ENCODE assay signal across 19 mouse cellular contexts in the genomic region with DNA sequence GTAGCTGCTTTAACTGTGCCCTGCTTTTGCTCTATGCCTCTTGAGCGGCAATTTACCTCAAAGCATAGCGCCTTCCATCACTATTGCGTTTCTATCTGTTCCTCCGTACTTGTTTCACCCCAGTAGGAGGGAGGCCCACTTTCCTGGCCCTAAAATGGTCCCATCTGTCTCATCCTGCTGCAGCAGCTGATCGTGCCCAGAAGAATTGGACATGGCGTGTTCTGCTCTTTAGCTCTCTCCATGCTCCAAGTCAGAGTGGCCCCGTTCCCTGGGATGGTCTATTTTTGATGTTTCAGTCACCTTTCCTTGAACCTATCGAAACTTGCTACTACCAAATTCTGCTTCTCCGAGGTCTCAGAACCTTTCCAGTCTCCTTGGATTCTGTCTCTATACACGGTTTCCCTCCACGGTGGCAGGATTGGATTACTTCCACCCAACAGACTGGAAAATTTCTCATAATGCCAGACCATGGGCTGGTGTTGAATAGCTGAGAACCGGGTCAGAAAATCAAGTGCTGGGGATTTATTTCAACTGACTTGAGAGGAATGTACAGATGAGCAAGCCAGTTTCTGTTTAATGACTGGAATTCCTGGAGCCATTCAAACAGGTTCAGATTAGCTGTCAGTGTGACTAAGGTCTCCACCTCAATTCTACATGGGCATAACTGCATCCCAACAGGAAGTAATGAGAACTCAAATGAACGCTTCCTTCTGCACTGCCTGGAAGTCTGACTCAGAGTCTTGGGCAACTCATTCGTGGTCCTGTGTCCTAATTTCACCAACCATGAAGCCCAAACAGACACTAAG.
DNase-seq lines count a peak whose midpoint lies in the region; ATAC-seq and TF ChIP-seq lines count a peak whose summit lies in the region.
"Had no signal": no experiment of that assay in that cellular context is flagged by ENCODE, and none has a peak within 500 bp of the region (broad histone marks: within the 10 kb centered on the region; RNA-seq: fewer than 3 reads in every experiment).

No protein-coding gene starts in this region.

- intact Hi-C loops in heart, adult 2 months (cut with DNase I): no loop called here

- no peak overlapping the region for H3K9ac ChIP-seq in hindbrain, embryonic 16.5 days (ENCODE audit: low read depth, low read length)
- no peak overlapping the region for H3K9ac ChIP-seq in hindbrain, embryonic 12.5 days
- H3K9ac ChIP-seq in midbrain, embryonic 11.5 days (ENCODE audit: low read length): no peak overlapping the region
- no peak overlapping the region for H3K9ac ChIP-seq in heart, adult 2 months (ENCODE audit: low read depth, low read length)
- H3K9ac ChIP-seq: hindbrain, embryonic 15.5 days; limb, embryonic 13.5 days; liver, embryonic 14.5 days had no signal

- no peak for TF ChIP-seq CTCF in Patski (IDR thresholded peaks at IDR 0.05)
- TF ChIP-seq CTCF in heart, adult 2 months (IDR thresholded peaks at IDR 0.05): no peak

- in situ Hi-C loops in Patski (cut with MboI; ENCODE audit: low pct_unique_long_range_greater_than_20kb): no loop called here

- H3K79me2 ChIP-seq in heart, adult 2 months (replicated peaks; ENCODE audit: control insufficient read depth, insufficient read depth, low read length): no peaks in the 10 kb centered on the region

- no peak overlapping the region for H3K4me2 ChIP-seq in hindbrain, embryonic 16.5 days (ENCODE audit: low read length)
- H3K4me2 ChIP-seq in hindbrain, embryonic 12.5 days (replicated peaks): no peak overlapping the region
- no peak overlapping the region for H3K4me2 ChIP-seq in midbrain, embryonic 11.5 days
- H3K4me2 ChIP-seq: heart, embryonic 11.5 days; hindbrain, embryonic 15.5 days; limb, embryonic 13.5 days had no signal

- no peak for TF ChIP-seq POLR2A in heart, adult 2 months (IDR thresholded peaks at IDR 0.05; ENCODE audit: insufficient read depth, low read depth, low read length)

- H3K4me3 ChIP-seq in hindbrain, embryonic 16.5 days (ENCODE audit: low read length): no peak overlapping the region
- no peak overlapping the region for H3K4me3 ChIP-seq in hindbrain, embryonic 12.5 days
- no peak overlapping the region for H3K4me3 ChIP-seq in midbrain, embryonic 11.5 days (ENCODE audit: low read depth, low read length)
- no peak overlapping the region for H3K4me3 ChIP-seq in heart, adult 2 months
- H3K4me3 ChIP-seq: hindbrain, embryonic 15.5 days; limb, embryonic 13.5 days had no signal

- TF ChIP-seq EP300 in heart, adult 2 months (IDR thresholded peaks at IDR 0.05; ENCODE audit: insufficient read depth, low read depth, low read length): no peak

- no peaks in the 10 kb centered on the region for H3K36me3 ChIP-seq in hindbrain, embryonic 16.5 days (ENCODE audit: control insufficient read depth, insufficient read depth, low read length)
- H3K36me3 ChIP-seq in hindbrain, embryonic 12.5 days: no peaks in the 10 kb centered on the region
- no peaks in the 10 kb centered on the region for H3K36me3 ChIP-seq in midbrain, embryonic 11.5 days (ENCODE audit: control insufficient read depth, insufficient read depth, low read length)
- H3K36me3 ChIP-seq in heart, adult 2 months (ENCODE audit: control insufficient read depth, insufficient read depth, low read length): no peaks in the 10 kb centered on the region
- H3K36me3 ChIP-seq: hindbrain, embryonic 15.5 days; limb, embryonic 13.5 days had no signal

- ATAC-seq in hindbrain, embryonic 16.5 days: peak; percentile 48; the same call in 1 of the 2 replicates
- ATAC-seq in hindbrain, embryonic 12.5 days (ENCODE audit: low FRiP score): no peak
- ATAC-seq in Patski: peak; percentile 67
- no peak for ATAC-seq in midbrain, embryonic 11.5 days (ENCODE audit: low FRiP score)
- ATAC-seq: forebrain, embryonic 16.5 days had no signal

- WGBS in hindbrain, embryonic 16.5 days: 80% methylated on average over 14 of the region's 14 CpGs
- 85% methylated on average over 14 of the region's 14 CpGs for WGBS in hindbrain, embryonic 12.5 days
- 86% methylated on average over 14 of the region's 14 CpGs for WGBS in midbrain, embryonic 11.5 days
- WGBS in heart, adult 2 months: 82% methylated on average over 14 of the region's 14 CpGs

- POLR2A ChIA-PET in Patski (lab: Charles Lee): no interaction called here

- no peaks in the 10 kb centered on the region for H3K9me3 ChIP-seq in hindbrain, embryonic 16.5 days (ENCODE audit: control insufficient read depth, low read length)
- H3K9me3 ChIP-seq in hindbrain, embryonic 12.5 days (replicated peaks): no peaks in the 10 kb centered on the region
- no peaks in the 10 kb centered on the region for H3K9me3 ChIP-seq in midbrain, embryonic 11.5 days (ENCODE audit: control insufficient read depth, low read length)
- H3K9me3 ChIP-seq: hindbrain, embryonic 15.5 days; limb, embryonic 13.5 days had no signal

- CTCF ChIA-PET in Patski (lab: Charles Lee): no interaction called here

- H3K27me3 ChIP-seq in hindbrain, embryonic 16.5 days (replicated peaks; ENCODE audit: control insufficient read depth, insufficient read depth, low read length): no peaks in the 10 kb centered on the region
- no peaks in the 10 kb centered on the region for H3K27me3 ChIP-seq in hindbrain, embryonic 12.5 days
- no peaks in the 10 kb centered on the region for H3K27me3 ChIP-seq in Patski
- H3K27me3 ChIP-seq in midbrain, embryonic 11.5 days (ENCODE audit: control insufficient read depth, insufficient read depth, low read length): no peaks in the 10 kb centered on the region
- no peaks in the 10 kb centered on the region for H3K27me3 ChIP-seq in heart, adult 2 months (ENCODE audit: control insufficient read depth, insufficient read depth, low read length)
- H3K27me3 ChIP-seq: hindbrain, embryonic 15.5 days had no signal

- no peak overlapping the region; the same call in 1 of the 2 replicates for H3K27ac ChIP-seq in hindbrain, embryonic 16.5 days (ENCODE audit: low read depth, low read length)
- H3K27ac ChIP-seq in hindbrain, embryonic 12.5 days: no peak overlapping the region
- H3K27ac ChIP-seq in midbrain, embryonic 11.5 days (ENCODE audit: low read depth, low read length): no peak overlapping the region
- H3K27ac ChIP-seq in heart, adult 2 months: no peak overlapping the region
- H3K27ac ChIP-seq: hindbrain, embryonic 15.5 days; limb, embryonic 13.5 days; liver, embryonic 14.5 days had no signal

- peak; percentile 17 for DNase-seq in Patski (ENCODE audit: low read depth, low spot score)
- peak; percentile 91 for DNase-seq in cerebellum, adult 11-12 months
- peak; percentile 84 to 89 for DNase-seq in cerebellum, postnatal 25 days
- DNase-seq in midbrain, embryonic 11.5 days (ENCODE audit: low spot score, missing footprints): no peak
- DNase-seq in heart, adult 2 months: no peak
- DNase-seq in right cerebral cortex, adult 2 months (ENCODE audit: low spot score in 2 of 2): no peak
- DNase-seq: adrenal gland, postnatal 36 days; heart, postnatal 14 days; kidney, adult 11 months; kidney, postnatal 10 days; right cerebral cortex, postnatal 4 days; thymus, postnatal 36 days had no signal

- peaks cover 7% of the 10 kb centered on the region for H3K4me1 ChIP-seq in hindbrain, embryonic 16.5 days (ENCODE audit: control insufficient read depth, insufficient read depth, low read depth, low read length)
- peaks cover 8% of the 10 kb centered on the region for H3K4me1 ChIP-seq in hindbrain, embryonic 12.5 days
- H3K4me1 ChIP-seq in midbrain, embryonic 11.5 days (ENCODE audit: control insufficient read depth, insufficient read depth, low read length): peaks cover 4% of the 10 kb centered on the region; the same call in 1 of the 2 replicates
- H3K4me1 ChIP-seq in heart, adult 2 months (ENCODE audit: control insufficient read depth, insufficient read depth, low read length): no peaks in the 10 kb centered on the region

Comparison
In these comparisons a context has a peak if more than half of its experiments do, and no peak if none do; other contexts are left out.
1. ATAC-seq: peak in hindbrain, embryonic 16.5 days (single experiment) and Patski (single experiment); none in hindbrain, embryonic 12.5 days (single experiment) and midbrain, embryonic 11.5 days (single experiment).
2. DNase-seq: peak in Patski (single experiment), cerebellum, adult 11-12 months (single experiment) and cerebellum, postnatal 25 days (2 of 2); none in midbrain, embryonic 11.5 days (single experiment), heart, adult 2 months (0 of 2) and right cerebral cortex, adult 2 months (0 of 2).